In genomic region chr7:101316591-101317001, GRCm38 (mm10) we compare ENCODE assay signal across 16 mouse cellular contexts. TPM values are rescaled to one million over a fixed set of nuclear protein-coding genes. Genes with fewer than 3 reads are reported as not detected.
DNase-seq lines count a peak whose midpoint lies in the region; ATAC-seq and TF ChIP-seq lines count a peak whose summit lies in the region.
"Had no signal": no experiment of that assay in that cellular context is flagged by ENCODE, and none has a peak within 500 bp of the region (broad histone marks: within the 10 kb centered on the region; RNA-seq: fewer than 3 reads in every experiment).

No protein-coding gene starts in this region.

- TF ChIP-seq EP300 in stomach, postnatal 0 days (optimal IDR thresholded peaks at IDR 0.05) = no peak

- no peak for ATAC-seq in midbrain, embryonic 11.5 days (ENCODE audit: low FRiP score)
- no peak for ATAC-seq in midbrain, postnatal 0 days (ENCODE audit: low FRiP score)
- ATAC-seq in liver, embryonic 15.5 days (ENCODE audit: insufficient read depth) = peak; percentile 42
- peak; percentile 66 for ATAC-seq in megakaryocyte, adult 5-6 weeks (ENCODE audit: poor library complexity, severe bottlenecking)
- ATAC-seq in stomach, postnatal 0 days (ENCODE audit: low FRiP score, low TSS enrichment) = peak; percentile 83
- ATAC-seq: Patski had no signal

- no peak overlapping the region for H3K4me2 ChIP-seq in midbrain, embryonic 11.5 days
- no peak overlapping the region for H3K4me2 ChIP-seq in midbrain, postnatal 0 days (ENCODE audit: low read depth, low read length, poor library complexity, severe bottlenecking)
- peak overlapping the region; percentile 36 for H3K4me2 ChIP-seq in liver, embryonic 15.5 days
- H3K4me2 ChIP-seq in stomach, postnatal 0 days (replicated peaks; ENCODE audit: low read depth) = no peak overlapping the region
- H3K4me2 ChIP-seq: limb, embryonic 15.5 days had no signal

- no peak overlapping the region for H3K9ac ChIP-seq in midbrain, embryonic 11.5 days (ENCODE audit: low read length)
- no peak overlapping the region for H3K9ac ChIP-seq in midbrain, postnatal 0 days (replicated peaks; ENCODE audit: low read length, poor library complexity, severe bottlenecking)
- no peak overlapping the region for H3K9ac ChIP-seq in liver, embryonic 15.5 days
- no peak overlapping the region for H3K9ac ChIP-seq in stomach, postnatal 0 days (ENCODE audit: low read length)
- H3K9ac ChIP-seq: limb, embryonic 15.5 days had no signal

- H3K9me3 ChIP-seq in midbrain, embryonic 11.5 days (ENCODE audit: control insufficient read depth, low read length) = no peaks in the 10 kb centered on the region
- H3K9me3 ChIP-seq in midbrain, postnatal 0 days (ENCODE audit: low read length) = no peaks in the 10 kb centered on the region
- H3K9me3 ChIP-seq in liver, embryonic 15.5 days (replicated peaks) = no peaks in the 10 kb centered on the region
- no peaks in the 10 kb centered on the region for H3K9me3 ChIP-seq in stomach, postnatal 0 days (ENCODE audit: control insufficient read depth, low read length)
- H3K9me3 ChIP-seq: limb, embryonic 15.5 days had no signal

- TF ChIP-seq CTCF in midbrain, postnatal 0 days (IDR thresholded peaks at IDR 0.05) = no peak
- TF ChIP-seq CTCF in stomach, postnatal 0 days (IDR thresholded peaks at IDR 0.05; ENCODE audit: low read depth) = no peak

- no peak overlapping the region for H3K4me3 ChIP-seq in midbrain, embryonic 11.5 days (ENCODE audit: low read depth, low read length)
- H3K4me3 ChIP-seq in midbrain, postnatal 0 days (ENCODE audit: low read depth, low read length) = no peak overlapping the region
- no peak overlapping the region for H3K4me3 ChIP-seq in liver, embryonic 15.5 days (replicated peaks)
- no peak overlapping the region for H3K4me3 ChIP-seq in stomach, postnatal 0 days (ENCODE audit: low read depth, low read length)
- H3K4me3 ChIP-seq: gastrocnemius, adult 2 months; limb, embryonic 15.5 days; myocyte had no signal

- H3K4me1 ChIP-seq in midbrain, embryonic 11.5 days (ENCODE audit: control insufficient read depth, insufficient read depth, low read length) = no peaks in the 10 kb centered on the region; the same call in 1 of the 2 replicates
- no peaks in the 10 kb centered on the region for H3K4me1 ChIP-seq in midbrain, postnatal 0 days (ENCODE audit: insufficient read depth, low read length)
- H3K4me1 ChIP-seq in liver, embryonic 15.5 days (replicated peaks) = peaks cover 98% of the 10 kb centered on the region
- 0 out of 2 replicates have a peak, but pooled peaks cover 2% of the 10 kb centered on the region for H3K4me1 ChIP-seq in stomach, postnatal 0 days (replicated peaks; ENCODE audit: control insufficient read depth, insufficient read depth)

- DNase-seq in midbrain, embryonic 11.5 days (ENCODE audit: low spot score, missing footprints) = peak; percentile 61
- no peak for DNase-seq in midbrain, postnatal 0 days (ENCODE audit: low spot score)
- peak; percentile 84 for DNase-seq in stomach, postnatal 0 days (ENCODE audit: low spot score)
- no peak for DNase-seq in right cerebral cortex, postnatal 14 days
- no peak for DNase-seq in left cerebral cortex, adult 18-20 months (ENCODE audit: low spot score in 2 of 2)
- no peak for DNase-seq in embryo, embryonic 9.5 days (ENCODE audit: extremely low spot score)
- DNase-seq: cerebellum, postnatal 25 days; gastrocnemius, adult 2 months; kidney, adult 2 months; retina, postnatal 1 day; thymus, postnatal 36 days had no signal

- WGBS in midbrain, embryonic 11.5 days = 67% methylated on average over 6 of the region's 6 CpGs
- WGBS in midbrain, postnatal 0 days = 74% methylated on average over 6 of the region's 6 CpGs
- WGBS in liver, embryonic 15.5 days (ENCODE audit: insufficient replicate concordance) = 9% methylated on average over 6 of the region's 6 CpGs
- 31% methylated on average over 6 of the region's 6 CpGs for WGBS in stomach, postnatal 0 days

- no peak overlapping the region for H3K27ac ChIP-seq in midbrain, embryonic 11.5 days (ENCODE audit: low read depth, low read length)
- no peak overlapping the region for H3K27ac ChIP-seq in midbrain, postnatal 0 days (ENCODE audit: low read depth, low read length)
- H3K27ac ChIP-seq in liver, embryonic 15.5 days (replicated peaks) = peak overlapping the region; percentile 80
- peak overlapping the region; percentile 80 for H3K27ac ChIP-seq in stomach, postnatal 0 days (replicated peaks)
- H3K27ac ChIP-seq: gastrocnemius, adult 2 months; limb, embryonic 15.5 days had no signal

- no peaks in the 10 kb centered on the region for H3K36me3 ChIP-seq in midbrain, embryonic 11.5 days (ENCODE audit: control insufficient read depth, insufficient read depth, low read length)
- no peaks in the 10 kb centered on the region for H3K36me3 ChIP-seq in midbrain, postnatal 0 days (ENCODE audit: insufficient read depth, low read length)
- no peaks in the 10 kb centered on the region for H3K36me3 ChIP-seq in liver, embryonic 15.5 days (replicated peaks)
- H3K36me3 ChIP-seq in stomach, postnatal 0 days (ENCODE audit: control insufficient read depth, insufficient read depth, low read length) = no peaks in the 10 kb centered on the region
- H3K36me3 ChIP-seq: limb, embryonic 15.5 days had no signal

- H3K27me3 ChIP-seq in midbrain, embryonic 11.5 days (ENCODE audit: control insufficient read depth, insufficient read depth, low read length) = peaks cover 12% of the 10 kb centered on the region; the same call in 1 of the 2 replicates
- H3K27me3 ChIP-seq in midbrain, postnatal 0 days (ENCODE audit: insufficient read depth, low read length) = peaks cover 7% of the 10 kb centered on the region
- H3K27me3 ChIP-seq in liver, embryonic 15.5 days = no peaks in the 10 kb centered on the region
- no peaks in the 10 kb centered on the region for H3K27me3 ChIP-seq in stomach, postnatal 0 days (ENCODE audit: control insufficient read depth, insufficient read depth, low read length)
- H3K27me3 ChIP-seq: limb, embryonic 15.5 days; Patski had no signal

RNA-seq across cellular contexts. Expression of gene Stard10, which starts 0.3 kb away (rescaled TPM):
- polyA plus RNA-seq in midbrain, embryonic 11.5 days (2014; fragmentation: Nextera tagmentation; extraction: Ambion mirVana) = 5.3 and 5.7 TPM in 2 replicates
- total RNA-seq in midbrain, postnatal 0 days (2014; rRNA removed) = 21.5 and 47.7 TPM in 2 replicates
- polyA plus RNA-seq in midbrain, postnatal 0 days (2015; fragmentation: Nextera tagmentation; extraction: Ambion mirVana) = 11.0 and 12.1 TPM in 2 replicates
- 122 and 143 TPM in 2 replicates for polyA plus RNA-seq in liver, embryonic 15.5 days (2015; fragmentation: Nextera tagmentation; extraction: Ambion mirVana)
- total RNA-seq in megakaryocyte, adult 5-6 weeks (2015) = 22.3 and 23.9 TPM in 2 replicates
- 8.2 and 8.4 TPM in 2 replicates for total RNA-seq in megakaryocyte, adult 5-6 weeks (2017)
- 132 and 144 TPM in 2 replicates for polyA plus RNA-seq in stomach, postnatal 0 days (2015; fragmentation: Nextera tagmentation; extraction: Ambion mirVana)
- 10 to 100 TPM; 90.2 to 96.6 TPM for total RNA-seq in left cerebral cortex, adult 18-20 months (2021)

RNA-seq across cellular contexts. Expression of gene Atg16l2, which starts 14.5 kb away (rescaled TPM):
- polyA plus RNA-seq in midbrain, embryonic 11.5 days (2014; fragmentation: Nextera tagmentation; extraction: Ambion mirVana) = 8.5 and 14.8 TPM in 2 replicates
- 17.0 and 31.5 TPM in 2 replicates for total RNA-seq in midbrain, postnatal 0 days (2014; rRNA removed)
- 22.4 and 22.6 TPM in 2 replicates for polyA plus RNA-seq in midbrain, postnatal 0 days (2015; fragmentation: Nextera tagmentation; extraction: Ambion mirVana)
- 5.2 and 5.9 TPM in 2 replicates for polyA plus RNA-seq in liver, embryonic 15.5 days (2015; fragmentation: Nextera tagmentation; extraction: Ambion mirVana)
- 16.2 and 20.2 TPM in 2 replicates for total RNA-seq in megakaryocyte, adult 5-6 weeks (2015)
- total RNA-seq in megakaryocyte, adult 5-6 weeks (2017) = 9.9 and 15.3 TPM in 2 replicates
- 6.0 and 7.1 TPM in 2 replicates for polyA plus RNA-seq in stomach, postnatal 0 days (2015; fragmentation: Nextera tagmentation; extraction: Ambion mirVana)
- total RNA-seq in left cerebral cortex, adult 18-20 months (2021) = 10 to 100 TPM; 59.1 to 62.5 TPM

RNA-seq across cellular contexts. Expression of gene Arap1, which starts 31.3 kb away (rescaled TPM):
- 10.8 and 11.2 TPM in 2 replicates for polyA plus RNA-seq in midbrain, embryonic 11.5 days (2014; fragmentation: Nextera tagmentation; extraction: Ambion mirVana)
- 12.3 and 30.0 TPM in 2 replicates for total RNA-seq in midbrain, postnatal 0 days (2014; rRNA removed)
- polyA plus RNA-seq in midbrain, postnatal 0 days (2015; fragmentation: Nextera tagmentation; extraction: Ambion mirVana) = 6.9 and 8.9 TPM in 2 replicates
- 14.5 and 19.8 TPM in 2 replicates for polyA plus RNA-seq in liver, embryonic 15.5 days (2015; fragmentation: Nextera tagmentation; extraction: Ambion mirVana)
- 141 and 152 TPM in 2 replicates for total RNA-seq in megakaryocyte, adult 5-6 weeks (2015)
- total RNA-seq in megakaryocyte, adult 5-6 weeks (2017) = 211 and 245 TPM in 2 replicates
- polyA plus RNA-seq in stomach, postnatal 0 days (2015; fragmentation: Nextera tagmentation; extraction: Ambion mirVana) = 37.2 and 44.7 TPM in 2 replicates
- total RNA-seq in left cerebral cortex, adult 18-20 months (2021) = 10 to 100 TPM; 15.6 to 24.1 TPM

Comparison
In these comparisons a context has a peak if more than half of its experiments do, and no peak if none do; other contexts are left out.
1. DNase-seq: peak in midbrain, embryonic 11.5 days (single experiment) and stomach, postnatal 0 days (single experiment); none in midbrain, postnatal 0 days (single experiment), right cerebral cortex, postnatal 14 days (single experiment), left cerebral cortex, adult 18-20 months (0 of 2) and embryo, embryonic 9.5 days (single experiment).
2. ATAC-seq: peak in liver, embryonic 15.5 days (single experiment), megakaryocyte, adult 5-6 weeks (single experiment) and stomach, postnatal 0 days (single experiment); none in midbrain, embryonic 11.5 days (single experiment) and midbrain, postnatal 0 days (single experiment).
3. H3K27ac ChIP-seq: peak in liver, embryonic 15.5 days (single experiment) and stomach, postnatal 0 days (single experiment); none in midbrain, embryonic 11.5 days (single experiment) and midbrain, postnatal 0 days (single experiment).